Mouse (Mus musculus): ENCODE data around the gene Mtx2. TPM values are rescaled to one million over a fixed set of nuclear protein-coding genes. Genes with fewer than 3 reads are reported as not detected.

Mtx2 gene
- polyA plus RNA-seq, 1 experiment from 2014 or later = 120 TPM

GRCm38 (mm10) chr2:74917880-74918537 lies 92.4 kb downstream of the Mtx2 start:
- no peak for ATAC-seq

DNA sequence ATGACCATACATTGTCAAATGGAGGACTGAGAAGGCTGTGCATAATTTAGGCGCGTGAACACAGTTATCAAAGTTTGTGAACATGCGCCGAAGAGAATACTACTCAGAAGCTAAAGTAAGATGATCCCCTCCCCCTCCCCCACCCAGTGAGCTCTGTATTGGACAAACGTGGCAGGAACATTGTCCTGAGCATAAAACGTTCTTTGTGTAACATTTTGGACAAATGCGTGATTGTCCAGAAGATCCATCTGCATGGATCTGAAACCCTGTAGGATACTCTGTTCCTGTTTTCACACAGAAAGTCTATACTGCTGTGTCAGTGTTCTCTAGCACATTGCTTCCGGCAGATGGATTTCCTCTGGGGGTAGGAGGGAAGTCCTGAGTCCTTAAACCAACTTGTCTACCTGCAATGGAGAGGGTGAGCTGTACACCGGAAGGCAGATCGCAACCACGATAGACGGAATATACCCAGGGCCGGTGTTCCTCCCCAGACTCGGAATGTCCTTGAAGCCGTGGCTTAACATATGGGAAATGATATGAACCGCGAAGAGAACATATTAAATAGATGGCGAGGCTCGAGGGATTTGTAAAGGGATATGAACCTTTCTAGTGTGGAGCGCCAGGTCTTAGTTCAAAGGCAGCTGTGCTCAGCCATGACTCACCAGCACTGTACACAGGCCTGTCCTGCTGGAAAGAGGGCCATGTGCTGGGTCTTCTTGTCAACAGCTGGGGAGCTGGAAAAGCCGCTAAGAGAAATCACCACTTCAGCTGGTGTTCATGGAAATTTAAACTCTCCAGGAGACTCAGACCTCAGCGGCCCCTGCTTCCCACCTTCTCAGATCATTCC lies 100.6 kb downstream of the Mtx2 start:
- peaks cover 5% of the 10 kb centered on the region for H3K27me3 ChIP-seq
- no peak for TF ChIP-seq CTCF (IDR thresholded peaks at IDR 0.05)
- DNase-seq (ENCODE audit: low read depth, low spot score) = no peak
- ChIA-PET POLR2A (no interaction called here), CTCF (no interaction called here)
- no peak for ATAC-seq
- in situ Hi-C loops (cut with MboI; ENCODE audit: low pct_unique_long_range_greater_than_20kb) = no loop called here

More at GRCm38 (mm10) chr2:74917880-74918537, 92.4 kb downstream of the Mtx2 start:
- in situ Hi-C loops (cut with MboI; ENCODE audit: low pct_unique_long_range_greater_than_20kb) = no loop called here
- H3K27me3 ChIP-seq = peaks cover 14% of the 10 kb centered on the region
- DNase-seq (ENCODE audit: low read depth, low spot score) = no peak
- no peak for TF ChIP-seq CTCF (IDR thresholded peaks at IDR 0.05)
- CTCF ChIA-PET = no interaction called here
- POLR2A ChIA-PET = no interaction called here

Other genes with a start within 250 kb of the Mtx2 start
- gene Lnpk, start 246.4 kb upstream of the Mtx2 start, polyA plus RNA-seq (2021) = 18.5 TPM
- gene Evx2, start 166.2 kb upstream of the Mtx2 start, polyA plus RNA-seq (2021) = not detected
- not detected for gene Hoxd13, start 157.5 kb upstream of the Mtx2 start, polyA plus RNA-seq (2021)
- gene Hoxd12, start 150.8 kb upstream of the Mtx2 start, polyA plus RNA-seq (2021) = not detected
- gene Hoxd11, start 146.2 kb upstream of the Mtx2 start, polyA plus RNA-seq (2021) = not detected
- gene Hoxd10, start 133.9 kb upstream of the Mtx2 start, polyA plus RNA-seq (2021) = 0.13 TPM
- gene Hoxd9, start 128.1 kb upstream of the Mtx2 start, polyA plus RNA-seq (2021) = 8.7 TPM
- gene Hoxd8, start 121.2 kb upstream of the Mtx2 start, polyA plus RNA-seq (2021) = 17.1 TPM
- gene Hoxd3, start 113.9 kb upstream of the Mtx2 start, polyA plus RNA-seq (2021) = 0.27 TPM
- gene Hoxd4, start 113.9 kb upstream of the Mtx2 start, polyA plus RNA-seq (2021) = 6.7 TPM
- 0.73 TPM for gene Gm28230, start 99.1 kb upstream of the Mtx2 start, polyA plus RNA-seq (2021)
- gene Hoxd1, start 62.8 kb upstream of the Mtx2 start, polyA plus RNA-seq (2021) = not detected